Mouse (Mus musculus): Measurements from ENCODE around the gene Ppp1r32.
A peak's percentile ranks its signal among the peaks of the same experiment; 100 is the strongest.

Gene Ppp1r32

GRCm38 (mm10) chr19:10482703-10483102, at the start of gene Ppp1r32:
TSS of gene Ppp1r32 (minus strand) at chr19:10482928.
- DNase-seq (ENCODE audit: low spot score in 2 of 2) = no peak

GRCm38 (mm10) chr19:10530082-10530481, 47.4 kb upstream of the Ppp1r32 start:
- no peak for DNase-seq (ENCODE audit: low spot score in 2 of 2)

- no peak for DNase-seq (ENCODE audit: low spot score in 2 of 2)
Observed at GRCm38 (mm10) chr19:10525910-10526309, 43.2 kb upstream of the Ppp1r32 start, which contains the start of gene Sdhaf2. TSS of gene Sdhaf2 (minus strand) at chr19:10526142.

GRCm38 (mm10) chr19:10525106-10525901, 42.6 kb upstream of the Ppp1r32 start, which contains the start of gene Cpsf7:
TSS of gene Cpsf7 (plus strand) at chr19:10525266.
- peak; percentile 88 to 91 for DNase-seq (ENCODE audit: low spot score in 2 of 2)

- no peak for DNase-seq (ENCODE audit: low spot score in 2 of 2)
Observed at GRCm38 (mm10) chr19:10524784-10525105, 42.0 kb upstream of the Ppp1r32 start.

GRCm38 (mm10) chr19:10523483-10524080, 40.9 kb upstream of the Ppp1r32 start:
- no peak for DNase-seq (ENCODE audit: low spot score in 2 of 2)

- no peak for DNase-seq (ENCODE audit: low spot score in 2 of 2)
Observed at GRCm38 (mm10) chr19:10521926-10522325, 39.2 kb upstream of the Ppp1r32 start.

GRCm38 (mm10) chr19:10520355-10520754, 37.6 kb upstream of the Ppp1r32 start:
- no peak for DNase-seq (ENCODE audit: low spot score in 2 of 2)

- DNase-seq (ENCODE audit: low spot score in 2 of 2) = no peak
Observed at GRCm38 (mm10) chr19:10510759-10511330, 28.1 kb upstream of the Ppp1r32 start.

GRCm38 (mm10) chr19:10502571-10502970, 19.8 kb upstream of the Ppp1r32 start:
- no peak for DNase-seq (ENCODE audit: low spot score in 2 of 2)

GRCm38 (mm10) chr19:10500581-10500980, 17.9 kb upstream of the Ppp1r32 start:
- no peak for DNase-seq (ENCODE audit: low spot score in 2 of 2)

GRCm38 (mm10) chr19:10497512-10498160, 14.9 kb upstream of the Ppp1r32 start:
- no peak for DNase-seq (ENCODE audit: low spot score in 2 of 2)

GRCm38 (mm10) chr19:10496976-10497375, 14.2 kb upstream of the Ppp1r32 start:
- no peak for DNase-seq (ENCODE audit: low spot score in 2 of 2)

- DNase-seq (ENCODE audit: low spot score in 2 of 2) = no peak
Observed at GRCm38 (mm10) chr19:10495670-10496069, 12.9 kb upstream of the Ppp1r32 start.

- peak in 1 of 2 experiments; percentile 57 for DNase-seq (ENCODE audit: low spot score in 2 of 2)
Observed at GRCm38 (mm10) chr19:10486264-10486738, 3.6 kb upstream of the Ppp1r32 start.

- DNase-seq (ENCODE audit: low spot score in 2 of 2) = no peak
Observed at GRCm38 (mm10) chr19:10479541-10479940, 3.2 kb downstream of the Ppp1r32 start.

GRCm38 (mm10) chr19:10473779-10474178, 8.9 kb downstream of the Ppp1r32 start:
- DNase-seq (ENCODE audit: low spot score in 2 of 2) = no peak

- DNase-seq (ENCODE audit: low spot score in 2 of 2) = peak in 1 of 2 experiments; percentile 33
Observed at GRCm38 (mm10) chr19:10472958-10473357, 9.8 kb downstream of the Ppp1r32 start.

- DNase-seq (ENCODE audit: low spot score in 2 of 2) = no peak
Observed at GRCm38 (mm10) chr19:10469171-10469658, 13.5 kb downstream of the Ppp1r32 start.

GRCm38 (mm10) chr19:10464427-10464826, 18.3 kb downstream of the Ppp1r32 start:
- no peak for DNase-seq (ENCODE audit: low spot score in 2 of 2)

- DNase-seq (ENCODE audit: low spot score in 2 of 2) = no peak
Observed at GRCm38 (mm10) chr19:10461584-10461983, 21.1 kb downstream of the Ppp1r32 start.

- DNase-seq (ENCODE audit: low spot score in 2 of 2) = no peak
Observed at GRCm38 (mm10) chr19:10459907-10460306, 22.8 kb downstream of the Ppp1r32 start.
